Mouse (Mus musculus) limb, embryonic 15.5 days (tissue): ENCODE measurements around the gene Abtb2. TPM values are rescaled to one million over a fixed set of nuclear protein-coding genes. Genes with fewer than 3 reads are reported as not detected.

ENCODE experiments used
- ATAC-seq: fragments of 200-750 bp; cut with Nextera tagmentation; 2 replicates; pipeline ENCODE4 v1.8.0; 2017; ENCODE audit warnings: low read depth, moderate TSS enrichment; ENCODE audit not compliant: insufficient number of reproducible peaks, low FRiP score, low TSS enrichment
- H3K27ac ChIP-seq: fragments of 300-500 bp; sonication (generic); 2 replicates; pipeline ENCODE4 v1.5.1; 2015; ENCODE audit warnings: moderate library complexity, mild to moderate bottlenecking, inconsistent platforms
- H3K27me3 ChIP-seq: fragments of 300-500 bp; sonication (generic); 2 replicates; pipeline ENCODE4 v1.6.1; 2015; ENCODE audit warnings: inconsistent platforms
- H3K36me3 ChIP-seq: fragments of 300-500 bp; sonication (generic); 2 replicates; pipeline ENCODE4 v1.6.1; 2015; ENCODE audit warnings: inconsistent platforms
- H3K4me1 ChIP-seq: fragments of 300-500 bp; sonication (generic); 2 replicates; pipeline ENCODE4 v1.6.1; 2015; ENCODE audit warnings: inconsistent platforms
- H3K4me2 ChIP-seq: fragments of 300-500 bp; sonication (generic); 2 replicates; pipeline ENCODE4 v1.6.1; 2015; ENCODE audit warnings: mild to moderate bottlenecking, inconsistent platforms
- H3K4me3 ChIP-seq: fragments of 300-500 bp; sonication (generic); 2 replicates; pipeline ENCODE4 v1.5.1; 2015; ENCODE audit warnings: mild to moderate bottlenecking, inconsistent platforms
- H3K9ac ChIP-seq: fragments of 300-500 bp; sonication (generic); 2 replicates; pipeline ENCODE4 v1.6.1; 2015; ENCODE audit warnings: inconsistent platforms
- H3K9me3 ChIP-seq: fragments of 300-500 bp; sonication (generic); 2 replicates; pipeline ENCODE4 v1.6.1; 2016; ENCODE audit warnings: inconsistent platforms
- WGBS: fragments of 180-500 bp; shearing (Covaris S2); methylation state at CpG from one replicate; pipeline ENCODE4 v1.1.7; 2015; 5-methylcytosine and 5-hydroxymethylcytosine counted together
- polyA plus RNA-seq: library from polyadenylated mRNA; unstranded; fragments of >200 nt; fragmentation: Nextera tagmentation; extraction: Ambion mirVana; gene quantifications from 2 replicates; pipeline ENCODE4 v1.2.1, GENCODE M21; 2015

Abtb2 gene
- polyA plus RNA-seq, 1 experiment from 2014 or later, result 16.7 TPM

DNA sequence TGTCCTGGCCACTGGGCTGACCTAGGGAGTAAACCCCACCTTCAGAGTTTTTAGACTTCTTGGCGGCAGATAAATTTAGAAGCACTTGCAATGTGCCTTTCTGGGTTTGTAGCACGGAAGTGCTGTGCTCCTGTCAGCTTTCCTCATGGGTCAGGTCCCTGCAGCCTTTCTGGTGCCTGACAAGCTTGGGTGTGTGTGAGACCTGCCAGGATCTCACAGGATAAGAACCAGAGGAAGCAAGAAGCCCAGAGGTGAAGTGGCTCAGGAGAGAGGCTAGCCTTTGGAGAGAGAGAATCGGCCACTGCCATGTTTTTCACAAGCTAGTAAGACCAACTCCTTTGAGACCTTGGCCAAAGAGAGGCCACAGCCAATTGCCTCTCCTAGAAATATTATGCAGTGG lies 37.1 kb downstream of the Abtb2 start:
- Histone ChIP-seq H3K27ac (no peak overlapping the region), H3K27me3 (no peaks in the 10 kb centered on the region), H3K9me3 (no peaks in the 10 kb centered on the region), H3K4me3 (no peak overlapping the region), H3K36me3 (no peaks in the 10 kb centered on the region), H3K9ac (no peak overlapping the region), H3K4me2 (no peak overlapping the region), H3K4me1 (peaks cover 44% of the 10 kb centered on the region)
- WGBS, result 68% methylated on average over 3 of the region's 3 CpGs
- ATAC-seq, result no peak

DNA sequence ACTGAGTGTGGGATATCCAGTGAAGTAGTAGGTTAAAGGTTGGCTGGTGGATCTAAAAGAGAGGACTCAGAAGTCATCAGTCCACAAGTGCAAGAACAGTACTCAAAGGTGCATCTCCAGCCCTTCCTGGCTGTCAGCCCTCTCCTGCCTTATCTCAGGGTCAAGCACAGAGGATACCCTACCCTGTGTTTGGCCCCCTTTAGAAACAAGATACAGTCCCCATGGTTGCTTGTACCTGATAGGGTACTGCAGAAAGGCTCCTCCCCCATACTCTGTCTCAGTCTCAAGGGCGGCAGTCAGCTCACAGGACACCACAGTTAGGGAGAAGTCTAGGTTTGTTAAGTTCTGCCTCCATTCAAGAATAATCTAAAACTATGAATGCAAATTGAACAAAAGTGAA lies 37.8 kb downstream of the Abtb2 start:
- H3K9ac ChIP-seq, result no peak overlapping the region
- H3K36me3 ChIP-seq, result no peaks in the 10 kb centered on the region
- H3K27me3 ChIP-seq, result no peaks in the 10 kb centered on the region
- H3K27ac ChIP-seq, result no peak overlapping the region
- H3K4me2 ChIP-seq, result no peak overlapping the region
- no peak overlapping the region for H3K4me3 ChIP-seq
- H3K9me3 ChIP-seq, result no peaks in the 10 kb centered on the region
- peaks cover 50% of the 10 kb centered on the region for H3K4me1 ChIP-seq
- no peak for ATAC-seq
- WGBS, result 76% methylated on average over 1 of the region's 1 CpGs

DNA sequence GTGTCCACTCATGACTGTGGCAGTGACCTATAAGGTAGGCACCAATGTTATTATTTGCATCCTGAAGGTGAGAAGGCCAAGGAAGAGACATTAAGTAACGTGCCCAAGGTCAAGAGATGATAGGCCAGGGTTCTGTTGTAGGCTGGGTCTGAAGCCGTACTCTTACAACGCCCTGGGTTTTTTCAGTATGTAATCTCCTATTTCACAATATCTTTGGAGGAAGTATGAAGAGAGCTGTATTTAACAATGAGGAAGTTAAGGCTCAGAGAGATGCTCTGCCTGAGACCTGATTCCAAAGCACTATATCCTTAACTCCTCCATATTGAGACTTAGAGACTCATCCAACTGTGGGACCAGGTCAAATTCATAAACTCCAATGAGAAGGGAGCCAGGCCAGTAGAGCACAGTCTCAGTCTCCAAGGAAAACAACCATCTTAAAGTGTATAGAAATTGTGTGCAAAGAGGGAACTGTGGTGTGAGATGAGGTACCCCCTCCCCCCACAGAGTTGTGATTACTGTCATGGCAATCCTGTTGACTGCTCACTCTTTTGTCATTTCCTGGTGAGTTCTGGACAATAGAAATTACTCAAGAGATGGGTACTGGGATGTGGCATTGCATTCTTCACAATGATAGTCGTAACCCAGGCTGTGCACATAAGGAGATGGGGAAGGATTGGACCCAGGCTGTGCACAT lies 39.8 kb downstream of the Abtb2 start:
- no peak overlapping the region for H3K27ac ChIP-seq
- no peak overlapping the region for H3K9ac ChIP-seq
- 89% methylated on average over 4 of the region's 4 CpGs for WGBS
- no peak overlapping the region for H3K4me3 ChIP-seq
- H3K4me2 ChIP-seq, result no peak overlapping the region
- H3K9me3 ChIP-seq, result no peaks in the 10 kb centered on the region
- H3K36me3 ChIP-seq, result no peaks in the 10 kb centered on the region
- no peak for ATAC-seq
- peaks cover 42% of the 10 kb centered on the region for H3K4me1 ChIP-seq
- H3K27me3 ChIP-seq, result no peaks in the 10 kb centered on the region

DNA sequence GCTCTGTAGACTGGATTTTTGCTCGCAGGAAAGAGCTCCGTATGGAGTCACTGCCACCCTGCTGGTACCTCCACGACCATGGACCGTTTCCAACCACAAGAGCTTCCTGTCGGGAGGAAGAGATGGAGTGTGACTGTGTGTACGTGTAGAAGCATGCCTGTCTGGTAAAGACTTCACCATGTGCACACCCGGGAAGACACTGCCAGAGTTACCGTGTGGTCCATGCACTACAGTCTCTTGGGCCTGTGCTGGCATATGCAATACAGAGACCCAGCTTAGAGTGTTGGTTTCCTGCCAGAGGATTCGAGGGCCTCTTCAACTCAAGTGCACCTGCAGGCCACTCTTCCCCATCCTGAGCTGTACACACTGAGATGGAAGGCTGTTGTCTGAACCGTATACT lies 41.8 kb downstream of the Abtb2 start:
- ATAC-seq, result no peak
- Histone ChIP-seq H3K9ac (no peak overlapping the region), H3K4me3 (no peak overlapping the region), H3K36me3 (no peaks in the 10 kb centered on the region), H3K27me3 (no peaks in the 10 kb centered on the region), H3K4me2 (no peak overlapping the region), H3K4me1 (peaks cover 32% of the 10 kb centered on the region), H3K27ac (no peak overlapping the region), H3K9me3 (no peaks in the 10 kb centered on the region)
- WGBS, result 46% methylated on average over 10 of the region's 10 CpGs

DNA sequence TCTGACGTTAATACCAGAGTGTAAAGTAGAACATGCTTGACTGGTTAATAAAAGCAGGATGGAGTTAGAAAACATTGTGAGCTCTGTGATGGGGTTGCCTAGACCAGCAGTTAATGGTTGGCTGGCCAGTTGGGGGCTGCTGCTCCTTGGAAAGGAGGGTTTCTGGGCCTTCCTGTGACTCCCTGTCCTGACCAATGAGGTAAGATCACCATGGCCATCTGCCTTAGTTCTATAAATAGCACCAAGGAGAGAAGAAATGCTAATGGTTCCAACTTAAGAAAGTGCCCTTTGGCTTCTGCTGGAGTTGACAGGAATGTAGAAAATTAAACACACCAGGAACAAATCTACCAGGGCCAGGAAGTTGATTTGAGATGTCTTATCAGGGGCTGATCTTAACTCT lies 42.8 kb downstream of the Abtb2 start:
- Histone ChIP-seq H3K27ac (peak overlapping the region; percentile 48), H3K9ac (no peak overlapping the region), H3K27me3 (no peaks in the 10 kb centered on the region), H3K4me2 (no peak overlapping the region), H3K36me3 (no peaks in the 10 kb centered on the region), H3K9me3 (no peaks in the 10 kb centered on the region), H3K4me3 (no peak overlapping the region), H3K4me1 (peaks cover 31% of the 10 kb centered on the region)
- ATAC-seq, result no peak
- WGBS, result 56% methylated on average over 1 of the region's 1 CpGs

DNA sequence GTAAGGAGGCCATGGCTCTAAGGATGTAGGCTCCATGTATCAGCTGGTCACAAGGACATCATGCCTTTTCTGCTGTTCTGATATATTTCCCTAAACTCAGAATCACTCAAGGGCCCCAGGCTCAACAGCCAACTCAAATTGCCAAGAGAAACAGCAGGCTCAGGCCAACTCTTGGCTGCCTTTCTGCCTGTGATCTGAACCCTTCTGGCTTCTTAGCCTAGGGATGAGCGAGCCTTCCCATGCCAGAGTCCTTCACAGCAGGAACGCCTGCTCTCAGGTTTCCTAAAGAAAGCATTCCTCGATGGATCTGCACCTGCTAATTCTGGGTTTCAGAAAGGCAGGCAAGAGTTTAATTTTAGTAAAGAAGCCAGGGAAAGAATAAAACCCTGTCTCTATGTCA lies 43.4 kb downstream of the Abtb2 start:
- no peak overlapping the region for H3K4me2 ChIP-seq
- H3K36me3 ChIP-seq, result no peaks in the 10 kb centered on the region
- H3K4me1 ChIP-seq, result peaks cover 31% of the 10 kb centered on the region
- no peak overlapping the region for H3K9ac ChIP-seq
- WGBS, result 37% methylated on average over 3 of the region's 3 CpGs
- H3K27me3 ChIP-seq, result no peaks in the 10 kb centered on the region
- ATAC-seq, result no peak
- H3K27ac ChIP-seq, result peak overlapping the region; percentile 48
- H3K9me3 ChIP-seq, result no peaks in the 10 kb centered on the region
- no peak overlapping the region for H3K4me3 ChIP-seq

DNA sequence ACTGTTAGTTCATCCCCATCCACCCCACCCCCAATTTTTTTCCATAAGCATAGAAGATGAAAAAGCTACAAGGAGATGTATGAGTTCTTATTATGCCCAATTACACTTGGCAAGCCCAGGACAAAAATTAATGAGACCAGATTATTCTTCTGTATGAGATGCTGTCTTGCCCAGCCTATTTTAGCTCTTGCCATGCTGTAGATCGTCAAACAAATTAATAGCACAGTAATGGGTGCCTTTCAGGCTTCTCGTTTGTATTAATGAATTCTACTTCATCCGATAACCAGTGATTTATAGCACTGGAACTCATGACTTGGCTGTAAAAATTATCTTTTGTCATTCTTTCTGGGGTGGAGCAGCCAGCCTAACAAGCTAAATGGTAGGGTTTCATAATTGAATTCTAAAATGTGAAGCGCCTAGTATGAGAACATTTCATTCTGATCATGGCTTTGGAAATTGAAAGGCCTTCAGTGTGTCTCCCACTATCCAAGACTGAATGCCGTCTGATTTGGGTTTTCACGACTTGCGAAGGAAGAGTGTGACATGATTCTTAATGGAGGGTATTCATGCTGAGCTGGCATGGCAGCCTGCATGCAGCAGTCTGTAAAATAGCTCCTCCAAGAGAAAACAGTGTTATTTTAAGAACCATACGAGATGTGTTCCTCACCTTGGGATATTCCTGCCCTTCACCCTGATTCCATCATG lies 44.9 kb downstream of the Abtb2 start:
- ATAC-seq, result no peak
- Histone ChIP-seq H3K27me3 (no peaks in the 10 kb centered on the region), H3K36me3 (no peaks in the 10 kb centered on the region), H3K9me3 (no peaks in the 10 kb centered on the region), H3K27ac (no peak overlapping the region), H3K4me3 (no peak overlapping the region), H3K4me1 (peaks cover 31% of the 10 kb centered on the region), H3K4me2 (no peak overlapping the region), H3K9ac (no peak overlapping the region)
- 82% methylated on average over 8 of the region's 8 CpGs for WGBS

DNA sequence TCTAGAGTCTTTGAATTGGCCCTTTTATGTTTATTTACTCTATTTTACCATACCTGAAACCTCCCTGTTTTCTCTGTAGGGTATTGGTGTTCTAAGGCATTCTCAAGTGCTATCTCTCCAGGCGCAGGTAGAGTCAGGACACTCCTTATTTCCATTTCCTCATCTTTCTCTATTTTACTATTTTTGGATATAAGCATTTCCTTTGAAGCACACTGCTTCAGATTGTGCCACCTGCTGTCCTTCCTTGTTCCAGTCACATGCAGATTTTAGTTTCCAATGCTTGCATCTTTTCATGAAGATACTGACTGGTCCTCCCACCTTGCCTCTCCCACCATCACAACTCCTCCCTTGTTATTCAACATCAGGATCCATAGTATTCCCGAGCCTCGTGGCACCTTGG lies 47.8 kb downstream of the Abtb2 start:
- no peak overlapping the region for H3K4me3 ChIP-seq
- no peaks in the 10 kb centered on the region for H3K27me3 ChIP-seq
- no peak for ATAC-seq
- H3K9ac ChIP-seq, result no peak overlapping the region
- no peak overlapping the region for H3K4me2 ChIP-seq
- H3K27ac ChIP-seq, result no peak overlapping the region
- no peaks in the 10 kb centered on the region for H3K36me3 ChIP-seq
- WGBS, result 76% methylated on average over 3 of the region's 3 CpGs
- no peaks in the 10 kb centered on the region for H3K9me3 ChIP-seq
- H3K4me1 ChIP-seq, result peaks cover 22% of the 10 kb centered on the region

DNA sequence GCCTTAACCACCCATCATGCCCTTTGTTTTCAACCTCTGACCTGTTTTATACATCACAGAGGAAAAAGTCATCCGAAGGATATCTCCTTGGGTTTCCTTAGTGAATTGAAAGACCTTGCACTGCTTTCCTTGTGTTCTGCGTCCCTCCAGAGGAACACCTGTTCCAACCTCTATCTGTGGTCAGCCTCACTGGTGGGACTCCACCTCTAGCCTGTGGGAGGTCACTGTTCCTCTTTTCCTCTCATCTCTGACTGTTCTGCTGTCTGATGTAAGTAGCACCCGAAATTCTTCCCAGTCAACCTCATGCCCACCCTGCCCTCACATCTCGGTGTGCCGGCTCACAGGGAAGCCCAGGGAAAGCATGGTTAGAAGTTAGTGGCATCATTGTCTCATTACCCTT lies 48.9 kb downstream of the Abtb2 start:
- no peak overlapping the region for H3K9ac ChIP-seq
- 90% methylated on average over 5 of the region's 5 CpGs for WGBS
- H3K9me3 ChIP-seq, result no peaks in the 10 kb centered on the region
- no peak overlapping the region for H3K4me3 ChIP-seq
- H3K27me3 ChIP-seq, result no peaks in the 10 kb centered on the region
- peaks cover 12% of the 10 kb centered on the region; the same call in 1 of the 2 replicates for H3K4me1 ChIP-seq
- H3K36me3 ChIP-seq, result no peaks in the 10 kb centered on the region
- no peak overlapping the region for H3K27ac ChIP-seq
- H3K4me2 ChIP-seq, result no peak overlapping the region
- ATAC-seq, result no peak

DNA sequence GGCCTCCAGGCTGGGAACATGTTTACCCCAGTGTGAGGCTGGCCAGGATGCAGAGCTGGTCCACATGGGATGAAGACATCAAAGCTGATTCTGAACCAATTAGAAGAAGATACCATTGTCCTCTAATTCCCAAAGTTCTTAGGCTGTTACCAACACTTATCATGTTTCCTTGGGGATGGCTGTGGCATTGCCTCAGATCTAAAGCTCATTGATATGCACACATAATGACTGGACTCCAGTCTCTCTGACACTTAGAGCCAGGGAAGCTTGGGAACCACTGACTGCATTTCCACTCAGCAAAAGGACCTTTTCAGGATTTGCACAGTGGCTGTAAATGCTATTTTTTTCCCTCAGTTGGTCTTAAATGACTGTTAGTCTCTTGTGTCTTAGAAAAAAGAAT lies 52.3 kb downstream of the Abtb2 start:
- Histone ChIP-seq H3K4me2 (no peak overlapping the region), H3K4me1 (0 out of 2 replicates have a peak, but pooled peaks cover 5% of the 10 kb centered on the region)
- no peak for ATAC-seq

DNA sequence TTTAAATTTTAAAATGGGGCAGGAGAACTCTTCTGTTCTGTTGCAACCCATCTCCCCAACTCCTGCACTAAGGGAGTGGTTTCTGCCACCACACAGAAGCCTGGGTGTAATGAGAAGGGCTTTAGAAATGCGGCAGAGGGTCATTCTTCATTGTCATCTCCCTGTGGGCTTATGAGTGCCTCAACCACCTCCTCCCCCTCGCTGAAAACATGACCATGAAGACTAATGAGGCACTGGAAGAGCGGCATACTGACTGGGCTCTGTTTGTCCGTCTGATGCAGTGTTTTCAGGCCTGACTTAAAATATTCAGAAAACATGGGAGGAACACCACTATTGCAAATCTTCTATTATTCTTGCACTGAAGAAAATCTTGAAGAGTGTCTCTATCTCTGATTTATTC lies 56.8 kb downstream of the Abtb2 start:
- H3K4me3 ChIP-seq, result no peak overlapping the region

More for the DNA sequence above, 52.3 kb downstream of the Abtb2 start:
- no peaks in the 10 kb centered on the region for H3K36me3 ChIP-seq
- no peaks in the 10 kb centered on the region for H3K9me3 ChIP-seq
- no peaks in the 10 kb centered on the region for H3K27me3 ChIP-seq
- no peak overlapping the region for H3K27ac ChIP-seq
- H3K9ac ChIP-seq, result no peak overlapping the region
- no peak overlapping the region for H3K4me3 ChIP-seq

DNA sequence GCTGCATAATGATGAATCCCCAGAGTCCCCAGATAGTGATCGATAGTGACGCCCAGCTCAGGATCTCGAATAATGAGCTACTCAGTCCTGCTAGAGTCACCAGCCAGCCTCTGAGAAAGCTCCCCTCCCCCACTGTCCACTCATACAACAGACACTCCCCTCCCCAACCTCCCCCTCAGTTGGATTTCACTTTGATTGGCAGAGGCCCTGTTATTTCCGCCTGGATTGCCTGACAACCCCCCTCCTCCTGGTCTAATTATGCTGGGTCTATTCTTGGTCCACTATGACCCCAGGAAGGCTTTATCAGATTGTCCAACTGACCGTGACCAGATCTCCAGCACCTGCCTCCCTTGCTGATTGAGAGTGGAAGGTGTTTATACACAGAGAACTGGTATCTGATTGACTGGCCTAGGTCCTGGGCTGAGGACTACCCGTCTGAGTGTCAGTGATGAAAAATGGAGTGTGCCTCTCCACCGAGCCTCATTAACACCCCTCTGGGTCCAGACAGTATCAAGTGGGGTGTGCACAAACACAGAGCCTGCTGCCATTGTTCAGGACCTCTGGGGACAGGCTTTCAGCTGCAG lies 59.3 kb downstream of the Abtb2 start:
- no peaks in the 10 kb centered on the region for H3K9me3 ChIP-seq
- H3K9ac ChIP-seq, result no peak overlapping the region
- H3K4me1 ChIP-seq, result peaks cover 6% of the 10 kb centered on the region; the same call in 1 of the 2 replicates
- H3K27ac ChIP-seq, result no peak overlapping the region
- H3K27me3 ChIP-seq, result no peaks in the 10 kb centered on the region
- no peak overlapping the region for H3K4me3 ChIP-seq
- WGBS, result 42% methylated on average over 7 of the region's 7 CpGs
- ATAC-seq, result no peak
- no peaks in the 10 kb centered on the region for H3K36me3 ChIP-seq
- no peak overlapping the region for H3K4me2 ChIP-seq

More for the DNA sequence above, 56.8 kb downstream of the Abtb2 start:
- ATAC-seq, result no peak
- Histone ChIP-seq H3K9me3 (no peaks in the 10 kb centered on the region), H3K36me3 (no peaks in the 10 kb centered on the region), H3K4me2 (no peak overlapping the region), H3K9ac (no peak overlapping the region), H3K4me1 (peaks cover 5% of the 10 kb centered on the region; the same call in 1 of the 2 replicates), H3K27me3 (no peaks in the 10 kb centered on the region), H3K27ac (no peak overlapping the region)
- WGBS, result 57% methylated on average over 4 of the region's 4 CpGs
